Mouse (Mus musculus) cerebellum, adult 11-12 months (tissue): ENCODE measurements around the gene Mroh9.

Experiments used
- DNase-seq: peaks from one replicate; pipeline ENCODE4 v3.0.0; 2022

The Mroh9 gene

DNA sequence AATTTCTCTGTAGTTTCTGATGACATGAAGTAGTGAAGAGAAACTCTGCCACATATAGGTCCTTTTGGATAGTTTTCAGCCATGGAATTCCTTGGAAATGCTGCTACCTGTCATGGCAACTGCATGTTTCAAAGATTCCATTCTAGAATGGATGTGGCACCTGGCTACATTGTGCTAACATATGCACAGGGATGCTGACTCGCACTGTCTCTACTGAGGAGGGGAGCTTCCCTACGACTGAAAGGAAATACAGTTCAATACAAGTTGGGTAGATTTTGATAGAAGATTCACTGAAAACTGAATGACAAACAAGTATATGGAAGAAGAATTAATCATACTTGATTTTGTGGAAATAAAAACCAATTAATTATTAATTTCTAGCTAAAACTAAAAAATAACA, at the start of gene Mroh9:
TSS of gene Mroh9 (minus strand) at position 101 of the 400 bp plus-strand sequence.
- DNase-seq, result no peak

DNA sequence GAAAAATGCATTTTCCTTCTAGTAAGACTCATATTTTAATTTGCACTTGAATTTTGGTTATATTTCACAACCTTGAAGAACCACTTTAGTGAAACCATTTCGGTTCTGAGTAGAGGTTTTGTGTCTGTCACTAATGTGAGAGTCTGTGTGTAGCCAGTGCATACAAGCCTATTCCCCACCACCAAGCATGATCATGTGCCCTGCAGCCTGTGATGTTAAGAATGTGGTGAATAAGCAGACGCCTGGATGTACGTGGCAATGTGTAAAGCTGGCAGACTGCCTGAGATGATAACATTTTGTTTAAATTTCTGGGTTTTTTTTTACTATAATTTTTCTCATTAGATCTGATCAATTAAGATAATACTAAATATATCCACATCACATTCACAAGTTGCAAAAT, 44.5 kb upstream of the Mroh9 start:
- no peak for DNase-seq

DNA sequence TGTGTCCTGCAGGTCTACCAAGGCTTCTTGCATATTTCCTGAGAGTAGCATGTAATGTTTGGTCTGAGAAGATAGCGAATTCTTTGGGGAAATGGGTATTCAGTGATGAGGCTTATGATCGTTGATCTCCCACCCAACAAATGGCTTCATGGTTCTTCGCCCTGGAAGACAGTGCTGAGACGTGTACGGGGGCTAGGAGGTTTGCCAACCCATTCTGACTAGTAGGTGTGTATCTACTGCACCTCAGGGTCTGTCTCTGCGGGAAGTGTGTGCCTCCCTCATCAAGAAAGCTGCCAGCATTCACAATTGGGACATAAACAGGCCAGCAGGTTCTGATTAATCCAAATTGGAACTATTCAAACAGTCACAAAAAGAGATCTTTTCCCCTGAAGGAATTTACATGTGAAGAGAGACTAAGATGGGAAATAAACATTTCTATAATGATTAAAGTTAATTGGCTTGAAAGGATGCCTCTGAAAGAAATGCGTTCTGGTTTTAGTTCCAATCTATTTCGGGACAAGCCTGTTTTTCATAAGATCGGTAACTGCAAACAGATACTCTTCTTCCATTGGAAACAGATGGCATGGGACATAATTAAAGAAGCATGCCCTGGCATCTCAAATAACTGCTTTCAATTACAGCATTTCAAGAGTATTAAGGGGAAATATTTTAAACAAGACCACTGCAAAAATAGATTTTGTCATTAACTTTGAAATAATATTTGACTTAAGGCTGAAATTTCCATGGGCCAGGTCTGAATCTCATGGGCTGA, 43.8 kb upstream of the Mroh9 start:
- DNase-seq, result no peak

DNA sequence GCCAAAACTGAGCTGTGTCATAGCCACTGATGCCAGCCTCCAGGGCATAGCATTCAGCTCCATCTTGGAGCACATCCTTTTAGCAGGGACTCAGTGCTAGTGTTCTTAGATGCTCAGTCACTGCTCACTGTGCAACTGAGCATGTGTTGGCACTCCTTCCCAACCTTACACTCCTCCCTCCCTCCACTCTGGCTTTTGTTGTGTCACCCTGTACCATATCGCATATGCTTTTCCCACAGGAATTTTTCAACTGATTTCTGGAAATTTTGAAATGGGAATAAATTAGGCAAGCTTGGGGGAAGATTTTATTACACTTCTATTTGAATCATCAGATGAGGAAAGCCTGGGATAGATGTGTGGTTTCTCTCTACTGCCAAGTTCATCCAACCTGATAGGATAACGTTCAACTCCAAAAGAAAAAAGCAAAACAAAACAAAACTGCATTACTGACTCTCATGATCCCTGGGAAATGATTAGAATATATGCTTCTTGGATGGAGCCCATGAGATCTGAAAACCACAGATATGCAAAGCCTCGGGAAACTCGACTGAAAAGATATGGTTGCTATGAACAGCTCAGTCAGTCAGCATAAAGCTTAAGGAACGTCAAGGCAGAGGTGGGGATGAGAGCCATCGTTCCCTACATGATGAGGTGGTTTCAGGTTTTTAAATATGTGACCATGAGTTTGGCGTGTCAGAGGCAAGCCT, 40.9 kb upstream of the Mroh9 start:
- DNase-seq, result no peak

DNA sequence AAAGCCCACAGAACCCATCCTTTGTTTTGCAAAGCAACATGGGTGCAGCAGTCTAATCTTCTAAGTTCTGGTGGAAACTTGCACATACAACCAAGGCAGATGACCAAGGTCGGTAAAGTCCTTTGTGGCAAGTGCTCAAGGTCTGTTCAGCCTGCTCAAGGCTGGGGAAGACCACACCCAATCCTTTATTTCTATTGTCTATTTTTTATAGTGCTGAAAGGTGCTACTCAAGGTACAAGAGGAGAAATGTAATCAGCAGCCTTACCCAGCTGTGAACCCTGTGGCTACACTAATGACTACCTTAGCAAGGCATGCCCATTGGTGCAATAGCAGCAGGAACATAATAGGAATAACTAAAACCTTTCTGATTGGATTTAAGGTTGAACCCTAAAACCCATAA, 36.9 kb upstream of the Mroh9 start:
- no peak for DNase-seq

DNA sequence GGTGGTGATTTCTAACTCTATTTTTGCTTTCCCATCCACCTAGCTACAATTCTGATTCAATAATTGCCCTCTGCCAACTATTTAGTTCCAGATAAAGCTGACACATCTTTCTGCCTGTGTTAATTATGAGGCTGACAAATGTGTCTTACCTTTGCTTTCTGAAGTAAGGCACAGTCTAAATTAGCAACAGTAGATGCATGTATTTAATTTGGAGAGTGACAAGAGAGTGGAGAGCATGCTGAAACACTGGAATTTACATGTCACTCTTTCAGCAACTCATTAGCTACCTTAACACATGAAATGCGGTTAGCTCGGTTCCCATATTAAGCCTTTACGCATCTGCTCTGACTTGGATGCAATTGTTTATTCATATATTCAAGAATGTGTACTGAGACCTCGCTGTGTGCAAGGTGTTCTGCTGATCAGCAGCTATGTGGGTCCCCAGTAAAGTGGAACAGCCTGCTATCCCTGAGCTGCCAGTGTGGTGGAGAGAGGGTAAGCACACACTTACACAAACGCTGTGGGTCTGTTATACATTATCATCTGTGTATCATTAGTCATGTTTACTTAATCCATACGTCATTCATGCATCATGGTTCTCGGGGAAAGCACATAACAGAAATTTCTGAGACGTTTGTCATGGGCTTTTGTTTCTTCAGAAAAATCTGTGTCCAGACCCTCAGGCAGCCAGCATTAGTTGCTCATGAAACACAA, 28.1 kb upstream of the Mroh9 start:
- DNase-seq, result no peak

DNA sequence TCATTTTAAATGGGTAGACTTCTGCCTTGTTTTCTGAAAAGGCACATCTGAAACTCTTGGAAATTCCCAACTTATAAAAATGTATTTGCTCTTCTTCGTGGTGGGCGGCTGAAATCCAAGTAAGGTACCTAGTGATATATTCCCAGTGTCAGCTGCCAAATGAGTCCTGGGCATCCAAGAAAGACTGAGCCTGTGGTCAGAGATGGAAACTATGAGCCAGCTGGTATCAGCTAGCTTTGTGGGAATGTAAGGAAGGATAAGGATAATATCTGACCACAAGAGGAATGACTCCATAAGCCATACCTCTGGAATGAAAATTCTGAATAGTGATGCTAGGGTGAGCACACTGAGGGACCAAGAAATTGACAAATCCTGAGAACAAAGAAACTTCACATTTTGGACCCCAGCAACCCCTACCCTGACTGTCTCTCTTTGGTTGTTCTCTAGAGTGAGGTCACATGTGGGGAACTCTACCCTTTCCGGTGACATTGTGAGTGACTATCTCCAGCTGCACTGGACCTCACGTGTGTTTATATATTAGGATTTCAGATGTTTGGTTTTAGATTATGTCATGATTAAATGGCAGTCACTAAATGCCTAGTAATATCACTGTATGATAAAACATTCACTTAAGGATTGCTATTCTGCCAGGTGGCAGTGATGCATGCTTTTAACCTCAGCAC, 27.2 kb upstream of the Mroh9 start:
- DNase-seq, result no peak

DNA sequence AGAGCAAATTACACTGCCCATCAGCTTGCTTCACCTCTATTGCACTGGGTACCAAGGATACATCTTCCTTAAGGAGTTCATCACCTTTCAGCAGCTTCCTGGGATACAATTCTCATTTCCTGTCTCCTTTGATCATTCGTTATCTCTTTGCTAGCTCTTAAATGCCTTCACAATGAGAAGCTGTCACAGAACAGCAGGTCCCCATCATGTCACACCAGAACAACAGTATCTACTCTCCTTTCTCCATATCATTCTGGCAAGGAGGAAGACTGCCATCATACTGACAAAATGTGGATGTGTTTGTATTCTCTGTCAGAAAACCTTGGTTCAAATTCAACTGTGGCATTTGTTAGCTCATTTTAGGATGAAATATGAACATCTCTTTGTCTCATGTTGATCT, 19.5 kb upstream of the Mroh9 start:
- DNase-seq, result no peak

DNA sequence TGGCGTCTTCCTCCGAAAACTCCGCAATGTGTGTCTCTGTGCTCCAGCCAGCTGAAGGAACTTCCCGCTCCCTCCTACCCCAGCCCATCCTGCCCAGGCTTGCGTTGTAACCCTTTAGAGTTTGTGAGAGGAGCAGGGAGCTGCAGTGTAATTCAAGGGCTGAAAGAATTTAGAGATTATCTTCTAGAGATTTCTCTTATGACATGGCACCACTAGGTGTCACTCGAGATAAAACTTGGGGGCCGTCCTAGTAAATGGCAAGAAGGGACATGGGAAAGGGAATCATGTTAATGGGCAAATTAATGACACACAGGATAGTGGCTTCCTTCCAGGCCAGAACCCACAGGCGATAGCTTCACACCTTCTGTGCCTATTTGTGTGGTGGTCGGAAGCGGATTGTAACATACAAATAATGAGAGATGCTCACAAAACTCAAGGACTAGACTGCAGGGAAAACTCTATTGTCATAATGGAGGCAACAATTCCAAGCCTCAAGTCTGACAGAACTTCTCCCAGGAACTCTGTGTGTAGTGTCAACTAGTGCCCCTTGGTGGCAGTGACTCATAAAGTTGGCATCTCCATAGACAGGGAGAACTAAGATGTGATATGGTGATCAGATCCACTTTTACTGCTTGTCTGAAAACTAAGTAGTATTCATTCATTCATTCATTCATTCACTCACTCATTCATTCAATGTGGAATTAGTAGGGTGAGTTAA, 6.1 kb upstream of the Mroh9 start:
- DNase-seq, result no peak

DNA sequence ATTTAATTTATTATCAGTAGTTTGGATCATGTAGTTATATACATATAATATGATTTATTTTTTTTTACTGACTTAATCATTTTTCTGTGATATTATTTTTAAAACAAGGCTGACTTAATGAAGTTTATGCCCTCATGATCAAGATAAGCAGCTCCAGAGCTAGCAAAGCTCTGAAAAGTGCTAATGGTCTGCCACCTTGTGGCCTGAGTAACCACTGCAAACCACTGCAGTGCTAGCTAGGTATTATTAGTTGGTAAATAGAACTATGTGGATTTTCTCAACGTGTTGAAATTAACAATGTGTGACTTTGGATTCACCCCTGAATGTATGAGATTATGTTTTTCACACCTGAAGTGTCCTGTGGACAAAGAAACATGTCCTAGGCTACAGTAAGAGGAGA, 15.0 kb downstream of the Mroh9 start:
- no peak for DNase-seq

DNA sequence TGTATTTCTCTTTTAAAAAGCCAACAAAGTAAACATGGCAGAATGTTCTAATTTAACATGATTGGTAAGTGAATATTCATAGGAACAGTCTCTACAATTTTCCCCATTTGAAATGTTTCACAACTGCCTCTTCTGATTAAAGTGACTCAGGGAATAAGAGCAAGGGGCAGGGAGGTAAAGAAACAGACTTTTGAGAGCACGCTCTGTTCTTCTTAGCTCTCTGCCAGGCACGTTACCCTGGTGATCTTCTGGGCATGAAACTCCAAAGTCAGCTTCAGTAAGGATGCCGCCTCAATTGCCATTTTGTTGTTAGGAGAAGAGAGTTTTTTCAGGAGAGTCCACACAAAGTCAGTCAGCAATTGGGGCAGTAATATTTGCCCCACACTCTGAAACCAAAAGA, 25.1 kb downstream of the Mroh9 start:
- DNase-seq, result no peak

DNA sequence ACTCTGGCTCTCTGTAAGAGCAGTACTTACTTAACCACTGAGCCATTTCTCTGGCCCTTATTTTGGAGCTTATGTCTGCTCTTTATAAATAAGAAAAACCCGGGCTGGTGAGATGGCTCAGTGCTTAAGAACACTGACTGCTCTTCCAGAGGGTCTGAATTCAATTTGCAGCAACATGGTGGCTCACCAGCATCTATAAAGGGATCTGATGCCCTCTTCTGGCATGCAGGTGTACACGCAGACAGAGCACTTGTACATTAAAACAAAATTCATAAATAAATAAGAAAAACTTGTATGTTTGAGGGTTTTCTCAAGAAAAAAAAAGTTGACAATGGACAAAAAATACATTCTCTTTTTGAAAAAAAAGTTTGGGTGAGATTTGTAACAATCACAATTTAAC, 28.1 kb downstream of the Mroh9 start:
- no peak for DNase-seq

DNA sequence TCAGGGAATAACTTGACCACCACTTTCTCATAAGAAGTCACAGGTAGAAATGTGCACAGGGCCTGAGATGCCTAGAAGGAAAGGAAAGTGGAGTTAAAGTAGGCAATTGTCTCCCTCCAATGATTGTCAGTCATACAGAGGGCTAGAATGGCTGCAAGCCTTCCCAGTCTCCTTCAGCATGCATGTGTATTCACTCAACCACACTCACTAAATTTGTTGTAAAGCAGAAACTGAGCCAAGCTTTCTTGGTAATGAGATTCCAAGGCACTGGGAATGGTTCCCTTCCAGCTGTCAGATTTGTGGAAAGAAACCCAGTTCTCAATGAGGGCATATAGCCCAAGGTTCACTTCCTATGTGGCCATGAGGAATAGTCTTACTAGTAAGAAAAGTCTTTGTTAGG, 29.8 kb downstream of the Mroh9 start:
- DNase-seq, result no peak

DNA sequence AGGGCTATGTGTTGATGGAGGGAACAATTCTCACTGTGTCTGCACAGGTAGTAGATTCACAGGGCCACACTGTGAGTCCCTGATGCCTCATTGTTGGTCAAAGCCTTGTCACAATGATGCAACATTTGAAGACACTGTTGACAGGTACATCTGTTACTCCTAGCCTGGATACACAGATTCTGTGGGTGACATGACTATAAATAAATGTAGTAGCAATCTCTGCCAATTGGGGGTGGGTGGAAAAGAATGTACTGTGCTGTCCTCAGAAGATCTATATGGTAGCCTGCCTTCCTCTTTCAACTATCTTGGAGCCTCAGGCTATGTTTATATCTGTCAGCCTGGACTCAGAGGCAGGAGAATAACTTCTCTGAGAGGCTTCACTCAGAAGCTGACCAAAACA, 62.4 kb downstream of the Mroh9 start:
- DNase-seq, result no peak

DNA sequence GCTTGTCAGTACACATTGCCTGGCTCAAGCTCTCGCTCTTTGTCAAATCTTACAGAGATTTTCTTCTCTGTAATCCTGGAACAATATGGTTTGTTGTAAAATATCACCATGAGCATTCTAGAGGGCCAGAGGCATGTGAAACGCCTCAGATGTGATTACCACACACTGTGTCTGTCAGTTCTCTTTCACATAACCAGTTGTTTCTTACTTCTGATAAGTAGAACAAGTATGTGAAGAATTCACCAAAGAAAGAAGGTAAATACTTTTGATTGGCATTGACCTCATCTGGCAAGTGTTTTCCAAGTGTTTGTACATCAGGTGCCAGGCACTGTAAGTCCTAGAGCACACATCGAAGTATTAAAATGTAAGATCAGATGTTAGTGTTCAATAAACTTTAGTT, 76.2 kb downstream of the Mroh9 start:
- DNase-seq, result no peak

DNA sequence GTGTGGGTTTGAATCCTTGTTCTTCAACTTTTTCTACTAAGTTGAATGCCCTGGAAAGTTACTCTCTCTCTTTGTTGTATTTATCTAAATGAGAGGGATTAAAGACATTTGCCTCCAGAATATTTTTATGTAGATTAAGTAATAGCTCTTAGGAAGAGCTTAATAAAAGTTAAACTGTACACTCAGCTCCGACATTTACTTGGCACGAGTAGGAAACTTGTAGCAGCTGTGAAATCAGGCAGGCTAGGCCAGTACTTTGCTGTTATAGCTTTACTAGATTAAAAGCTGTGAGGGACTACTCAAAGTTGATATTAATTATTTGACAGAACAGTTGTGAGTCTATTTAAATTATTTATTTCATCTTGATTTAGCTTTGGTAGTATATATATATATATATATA, 82.0 kb downstream of the Mroh9 start:
- no peak for DNase-seq

DNA sequence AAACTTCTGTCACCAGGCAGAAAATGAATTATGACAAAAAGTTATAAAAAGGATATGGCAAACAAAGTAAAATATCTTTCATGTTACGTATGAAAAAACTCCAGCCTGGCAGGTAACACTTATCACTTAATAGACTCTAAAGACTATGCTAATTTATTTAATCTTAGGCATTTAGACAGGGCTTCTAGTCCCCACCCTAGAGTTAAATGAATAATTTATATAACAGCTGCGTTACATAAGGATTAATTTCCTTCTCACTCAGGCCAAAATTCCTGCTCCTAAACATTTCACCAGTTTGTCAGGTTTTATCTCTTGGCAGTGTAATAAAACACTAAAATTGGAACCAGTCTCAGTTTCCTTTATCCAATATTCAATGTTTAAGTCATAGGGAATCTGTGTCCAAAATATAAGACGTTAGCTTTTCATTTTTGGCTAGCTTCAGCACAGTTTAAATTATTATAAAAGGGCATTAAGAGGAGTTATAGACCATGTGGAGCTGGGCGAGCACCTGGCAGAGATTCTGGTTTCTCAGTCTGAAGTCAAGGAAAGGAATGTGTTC, 84.1 kb downstream of the Mroh9 start:
- no peak for DNase-seq

DNA sequence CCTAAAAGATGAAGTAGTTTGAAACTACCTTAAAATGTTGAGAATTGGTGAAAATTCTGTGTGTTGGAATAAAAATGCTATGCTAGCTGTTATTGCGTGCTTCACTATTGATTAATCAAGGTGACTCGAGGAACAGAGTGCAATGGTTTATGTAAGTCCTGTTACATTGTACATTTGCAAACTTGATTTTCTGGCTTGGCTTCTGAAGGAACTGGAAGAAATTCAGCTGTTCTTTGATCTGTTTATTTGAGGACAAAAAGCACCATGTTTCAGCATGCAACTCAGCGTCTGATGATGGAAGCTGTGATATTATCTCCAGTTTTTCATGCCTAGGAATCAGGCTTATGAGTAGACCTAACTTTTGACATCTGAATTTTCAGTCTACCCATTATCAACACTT, 97.9 kb downstream of the Mroh9 start:
- DNase-seq, result no peak

DNA sequence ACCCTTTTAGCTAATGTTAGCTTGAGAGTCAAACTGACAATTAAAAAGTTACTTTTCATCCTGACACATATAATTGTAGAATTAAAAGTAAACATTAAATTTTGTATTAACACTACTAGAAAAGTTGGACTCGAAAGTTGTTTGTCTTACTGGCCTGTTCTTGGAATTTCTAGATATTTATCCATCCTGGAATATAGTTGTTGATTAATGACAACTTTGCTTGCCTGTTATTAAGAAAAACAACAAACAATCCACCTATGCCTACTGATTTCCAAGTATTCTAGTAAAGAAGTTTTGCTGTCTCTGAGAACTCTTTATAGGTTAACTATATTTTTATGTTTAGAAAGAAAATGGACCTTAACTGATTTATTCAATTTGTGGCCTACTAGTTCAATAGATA, 98.7 kb downstream of the Mroh9 start:
- DNase-seq, result no peak

DNA sequence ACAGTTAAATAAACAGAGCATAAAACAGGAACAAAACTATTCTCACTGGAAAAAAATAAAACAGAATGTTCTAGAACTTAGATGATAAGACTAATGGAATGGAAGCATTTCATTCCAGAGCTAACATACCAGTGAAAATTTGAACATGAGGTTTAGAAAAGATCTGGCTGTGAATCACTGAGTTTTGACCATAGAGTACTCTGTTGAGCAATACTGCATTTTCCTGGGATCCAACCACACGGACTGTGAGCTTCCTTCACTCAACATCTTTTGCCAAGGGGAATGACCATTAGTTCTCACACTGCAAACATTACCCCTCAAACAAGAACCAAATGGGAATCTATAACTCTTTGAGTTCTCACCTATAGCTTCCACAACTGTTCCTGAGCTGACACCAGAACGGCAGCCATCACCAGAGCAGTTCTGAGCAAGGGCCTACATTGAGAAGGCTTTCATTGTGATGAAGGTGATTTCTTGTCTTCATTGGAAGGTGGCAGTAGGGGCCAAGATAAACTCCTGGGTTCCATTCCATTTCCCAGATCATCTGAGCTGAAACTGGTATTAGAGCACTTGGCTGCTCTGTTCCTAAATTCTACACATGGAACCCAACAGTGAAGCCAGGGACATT, 99.2 kb downstream of the Mroh9 start:
- DNase-seq, result no peak

DNA sequence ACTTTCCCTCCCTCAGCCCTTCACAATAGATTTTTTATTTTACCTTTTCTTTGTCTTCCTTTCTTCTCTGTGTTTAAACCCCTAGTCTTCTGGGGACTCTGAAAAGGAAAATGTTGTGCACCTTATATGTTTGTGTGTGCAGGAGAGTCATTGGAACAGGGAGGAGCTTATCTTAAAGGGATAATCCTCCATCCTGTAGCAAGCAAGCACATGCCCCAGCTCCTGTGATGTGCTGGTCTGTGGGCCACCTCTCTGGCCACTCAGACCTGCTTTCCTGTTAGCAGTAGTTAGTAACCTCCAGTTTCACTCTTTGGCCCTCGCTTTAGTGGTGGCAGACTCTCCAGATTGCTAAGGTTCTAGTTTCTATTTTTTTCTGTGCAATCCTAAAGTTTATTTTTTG, 101.0 kb downstream of the Mroh9 start, which contains the start of gene Fmo3:
TSS of gene Fmo3 (minus strand) at position 101 of the 400 bp plus-strand sequence.
- DNase-seq, result no peak
